17 mouse cellular contexts compared by ENCODE assay signal in genomic region chrX:36980563-36981187, GRCm38 (mm10). TPM values are rescaled to one million over a fixed set of nuclear protein-coding genes. Genes with fewer than 3 reads are reported as not detected.
DNase-seq lines count a peak whose midpoint lies in the region; ATAC-seq and TF ChIP-seq lines count a peak whose summit lies in the region.
"Had no signal": no experiment of that assay in that cellular context is flagged by ENCODE, and none has a peak within 500 bp of the region (broad histone marks: within the 10 kb centered on the region; RNA-seq: fewer than 3 reads in every experiment).

No protein-coding gene starts in this region.

- no peaks in the 10 kb centered on the region for H3K36me3 ChIP-seq in spleen, adult 2 months (ENCODE audit: control insufficient read depth, insufficient read depth, low read length)
- H3K36me3 ChIP-seq in intestine, postnatal 0 days (ENCODE audit: control insufficient read depth, insufficient read depth) = no peaks in the 10 kb centered on the region
- H3K36me3 ChIP-seq: hindbrain, embryonic 10.5 days; lung, embryonic 15.5 days; midbrain, embryonic 12.5 days; neural tube, embryonic 12.5 days; stomach, embryonic 15.5 days had no signal

- H3K27me3 ChIP-seq in spleen, adult 2 months (ENCODE audit: control insufficient read depth, insufficient read depth, low read length) = no peaks in the 10 kb centered on the region
- no peaks in the 10 kb centered on the region for H3K27me3 ChIP-seq in intestine, postnatal 0 days (replicated peaks; ENCODE audit: control insufficient read depth, insufficient read depth, low read length)
- H3K27me3 ChIP-seq: lung, embryonic 15.5 days; midbrain, embryonic 12.5 days; neural tube, embryonic 12.5 days; stomach, embryonic 15.5 days had no signal

- peaks cover 21% of the 10 kb centered on the region for H3K4me1 ChIP-seq in spleen, adult 2 months (ENCODE audit: control insufficient read depth, insufficient read depth, insufficient read length)
- no peaks in the 10 kb centered on the region for H3K4me1 ChIP-seq in intestine, postnatal 0 days (replicated peaks; ENCODE audit: control insufficient read depth, insufficient read depth, low read length)
- H3K4me1 ChIP-seq: hindbrain, embryonic 10.5 days; midbrain, embryonic 12.5 days; stomach, embryonic 15.5 days had no signal

- no peak overlapping the region for H3K9ac ChIP-seq in intestine, postnatal 0 days (ENCODE audit: low read depth, low read length)
- H3K9ac ChIP-seq: lung, embryonic 15.5 days; midbrain, embryonic 12.5 days; neural tube, embryonic 12.5 days; stomach, embryonic 15.5 days had no signal

- TF ChIP-seq POLR2A in spleen, adult 2 months (IDR thresholded peaks at IDR 0.05; ENCODE audit: low read depth, low read length) = peak; percentile 21

- no peak overlapping the region for H3K4me2 ChIP-seq in intestine, postnatal 0 days (replicated peaks; ENCODE audit: low read depth)
- H3K4me2 ChIP-seq: lung, embryonic 15.5 days; midbrain, embryonic 12.5 days; neural tube, embryonic 12.5 days; stomach, embryonic 15.5 days had no signal

- 41% methylated on average over 10 of the region's 10 CpGs for WGBS in spleen, adult 2 months
- 75% methylated on average over 10 of the region's 10 CpGs for WGBS in intestine, postnatal 0 days

- peak; percentile 28 for DNase-seq in lung, postnatal 36 days
- no peak for DNase-seq in lung, postnatal 14 days
- peak; percentile 63 to 73 for DNase-seq in spleen, adult 2 months (ENCODE audit: low read depth in 1 of 2, low spot score in 2 of 2)
- DNase-seq in adrenal gland, postnatal 10 days = no peak
- no peak for DNase-seq in ovary, adult 18-20 months (ENCODE audit: low spot score)
- no peak for DNase-seq in left cerebral cortex, adult 8-10 months (ENCODE audit: low spot score in 2 of 2)
- DNase-seq: cerebellum, adult 2 months; heart, adult 11 months; kidney, adult 18-20 months; liver had no signal

- H3K9me3 ChIP-seq in intestine, postnatal 0 days (ENCODE audit: control insufficient read depth) = no peaks in the 10 kb centered on the region
- H3K9me3 ChIP-seq: hindbrain, embryonic 10.5 days; lung, embryonic 15.5 days; midbrain, embryonic 12.5 days; neural tube, embryonic 12.5 days; stomach, embryonic 15.5 days had no signal

- H3K4me3 ChIP-seq in spleen, adult 2 months (ENCODE audit: extremely low read depth, insufficient read depth, insufficient read length) = peak overlapping the region; percentile 47; the same call in 1 of the 2 replicates
- no peak overlapping the region for H3K4me3 ChIP-seq in intestine, postnatal 0 days (ENCODE audit: low read depth, low read length)
- H3K4me3 ChIP-seq: hindbrain, embryonic 10.5 days; lung, embryonic 15.5 days; midbrain, embryonic 12.5 days; neural tube, embryonic 12.5 days; stomach, embryonic 15.5 days had no signal

- ATAC-seq in common myeloid progenitor, adult 5-6 weeks (replicated peaks; ENCODE audit: low read depth, poor library complexity, severe bottlenecking) = peak; percentile 45
- ATAC-seq in intestine, postnatal 0 days = no peak

- TF ChIP-seq CTCF in spleen, adult 2 months (IDR thresholded peaks at IDR 0.05; ENCODE audit: extremely low read depth, insufficient read depth, insufficient read length, insufficient replicate concordance) = no peak
- TF ChIP-seq CTCF in intestine, postnatal 0 days (IDR thresholded peaks at IDR 0.05; ENCODE audit: low read depth) = no peak

- H3K27ac ChIP-seq in spleen, adult 2 months (ENCODE audit: insufficient read depth, low read length) = peak overlapping the region; percentile 98
- H3K27ac ChIP-seq in intestine, postnatal 0 days (ENCODE audit: low read depth, low read length) = no peak overlapping the region
- H3K27ac ChIP-seq: hindbrain, embryonic 10.5 days; lung, embryonic 15.5 days; midbrain, embryonic 12.5 days; neural tube, embryonic 12.5 days; stomach, embryonic 15.5 days had no signal

RNA-seq across cellular contexts. Expression of gene Sept6, which starts 10.9 kb away (rescaled TPM):
- total RNA-seq in common myeloid progenitor, adult 5-6 weeks (2017) = 66.4 and 77.8 TPM in 2 replicates
- 45.0 and 55.5 TPM in 2 replicates for polyA plus RNA-seq in spleen, adult 2 months (2012; rRNA removed)
- 5.7 and 6.6 TPM in 2 replicates for polyA plus RNA-seq in intestine, postnatal 0 days (2015; fragmentation: Nextera tagmentation; extraction: Ambion mirVana)
- 10 to 100 TPM; 15.8 to 22.4 TPM for total RNA-seq in adrenal gland, postnatal 10 days (2021)
- 10 to 100 TPM; 58.3 to 63.0 (median 59.2) TPM for total RNA-seq in left cerebral cortex, adult 8-10 months (2022)

Comparison
In these comparisons a context has a peak if more than half of its experiments do, and no peak if none do; other contexts are left out.
1. DNase-seq: peak in lung, postnatal 36 days (single experiment) and spleen, adult 2 months (2 of 2); none in lung, postnatal 14 days (single experiment), adrenal gland, postnatal 10 days (single experiment), ovary, adult 18-20 months (single experiment) and left cerebral cortex, adult 8-10 months (0 of 2).